29 mouse cellular contexts compared by ENCODE assay signal in genomic region chr10:13135276-13135675, GRCm38 (mm10). TPM values are rescaled to one million over a fixed set of nuclear protein-coding genes. Genes with fewer than 3 reads are reported as not detected.
"Had no signal": no experiment of that assay in that cellular context is flagged by ENCODE, and none has a peak within 500 bp of the region (broad histone marks: within the 10 kb centered on the region; RNA-seq: fewer than 3 reads in every experiment).

No protein-coding gene starts in this region.

- ATAC-seq: liver, embryonic 12.5 days; midbrain, embryonic 15.5 days had no signal

- H3K36me3 ChIP-seq: limb, embryonic 13.5 days; liver, embryonic 12.5 days; liver, embryonic 15.5 days; lung, embryonic 15.5 days; midbrain, embryonic 15.5 days; neural tube, embryonic 12.5 days; neural tube, embryonic 15.5 days; stomach, embryonic 15.5 days had no signal

- H3K4me1 ChIP-seq: limb, embryonic 13.5 days; liver, embryonic 12.5 days; liver, embryonic 15.5 days; lung, embryonic 15.5 days; midbrain, embryonic 15.5 days; neural tube, embryonic 12.5 days; neural tube, embryonic 15.5 days had no signal

- DNase-seq: kidney, adult 9 months; kidney, postnatal 14 days; kidney, postnatal 4 days; left cerebral cortex, postnatal 4 days; liver; lung, adult 18-20 months; lung, postnatal 14 days; lung, postnatal 4 days; right cerebral cortex, adult 18-20 months; right cerebral cortex, postnatal 14 days; right cerebral cortex, postnatal 4 days; thymus, adult 18-20 months; thymus, postnatal 36 days had no signal

- H3K27me3 ChIP-seq: limb, embryonic 13.5 days; liver, embryonic 12.5 days; liver, embryonic 15.5 days; lung, embryonic 15.5 days; midbrain, embryonic 15.5 days; neural tube, embryonic 12.5 days; neural tube, embryonic 15.5 days; stomach, embryonic 15.5 days had no signal

- H3K4me2 ChIP-seq: limb, embryonic 13.5 days; liver, embryonic 12.5 days; liver, embryonic 15.5 days; lung, embryonic 15.5 days; midbrain, embryonic 11.5 days; midbrain, embryonic 15.5 days; neural tube, embryonic 12.5 days; neural tube, embryonic 15.5 days; stomach, embryonic 15.5 days had no signal

- H3K27ac ChIP-seq: limb, embryonic 13.5 days; liver, embryonic 12.5 days; liver, embryonic 15.5 days; lung, embryonic 15.5 days; midbrain, embryonic 15.5 days; neural tube, embryonic 12.5 days; neural tube, embryonic 15.5 days; stomach, embryonic 15.5 days had no signal

- H3K9me3 ChIP-seq: limb, embryonic 13.5 days; liver, embryonic 12.5 days; liver, embryonic 15.5 days; lung, embryonic 15.5 days; midbrain, embryonic 15.5 days; neural tube, embryonic 12.5 days; neural tube, embryonic 15.5 days; stomach, embryonic 15.5 days had no signal

- H3K4me3 ChIP-seq: limb, embryonic 13.5 days; liver, embryonic 12.5 days; liver, embryonic 15.5 days; lung, embryonic 15.5 days; midbrain, embryonic 15.5 days; neural tube, embryonic 12.5 days; neural tube, embryonic 15.5 days; stomach, embryonic 15.5 days had no signal

- H3K9ac ChIP-seq: limb, embryonic 13.5 days; liver, embryonic 12.5 days; liver, embryonic 15.5 days; lung, embryonic 15.5 days; midbrain, embryonic 15.5 days; neural tube, embryonic 12.5 days; neural tube, embryonic 15.5 days; stomach, embryonic 15.5 days had no signal

RNA-seq across cellular contexts. Expression of gene Zc2hc1b, which starts 42.5 kb away (rescaled TPM):
- total RNA-seq: layer of hippocampus, adult 18-20 months; layer of hippocampus, postnatal 14 days; left cerebral cortex, adult 8-10 months; left cerebral cortex, postnatal 14 days; left cerebral cortex, postnatal 4 days; megakaryocyte progenitor cell, adult 5-6 weeks had no signal
- polyA plus RNA-seq: kidney, embryonic 16.5 days; limb, embryonic 13.5 days; liver, embryonic 12.5 days; liver, embryonic 15.5 days; lung, embryonic 15.5 days; midbrain, embryonic 11.5 days; midbrain, embryonic 15.5 days; neural tube, embryonic 12.5 days; neural tube, embryonic 15.5 days; stomach, embryonic 15.5 days; urinary bladder, adult 2 months had no signal
